Mouse (Mus musculus): Measurements from ENCODE around the gene Gm13283.
"Not testable (repeated sequence)": the region's sequence is repeated elsewhere in the genome, so short reads cannot be mapped to it uniquely, and the experiment has no call there.

Gene Gm13283

DNA sequence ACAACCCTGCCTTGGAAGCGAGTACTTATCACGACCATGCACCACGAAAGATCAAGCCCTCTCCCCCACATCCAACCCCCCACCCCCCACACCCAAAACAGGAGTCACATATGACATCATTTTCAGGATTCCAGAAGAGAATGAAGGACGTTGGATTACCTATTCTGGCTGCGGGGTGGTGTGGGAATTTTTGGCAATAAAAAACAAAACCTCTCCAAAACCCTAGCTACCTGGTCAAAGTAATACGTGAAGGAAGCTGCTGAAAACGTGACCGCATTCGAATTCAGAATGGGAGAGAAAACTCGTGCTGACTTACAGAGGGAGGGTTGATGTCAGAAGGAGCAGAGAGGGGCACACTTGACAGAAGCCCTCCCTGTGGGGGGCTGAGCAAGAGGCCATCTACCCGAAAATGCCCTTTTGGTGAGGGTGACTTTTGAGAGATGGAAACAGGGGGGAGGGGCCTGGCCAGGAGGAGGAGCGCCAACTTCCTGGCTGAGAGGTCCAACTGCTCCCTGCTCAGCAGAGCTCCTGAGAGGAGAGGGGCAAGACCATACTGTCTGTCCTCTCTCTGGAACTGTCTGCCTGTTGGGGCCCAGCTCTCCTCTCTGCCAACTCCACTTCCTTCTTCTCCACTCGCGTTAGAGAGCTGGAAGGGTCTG is at the start of gene Gm13283:
Gene Gm13283, plus strand, starts transcription at position 510 of the 659 bp plus-strand sequence.
- not testable (repeated sequence) for DNase-seq (ENCODE audit: extremely low spot score, low spot score)

DNA sequence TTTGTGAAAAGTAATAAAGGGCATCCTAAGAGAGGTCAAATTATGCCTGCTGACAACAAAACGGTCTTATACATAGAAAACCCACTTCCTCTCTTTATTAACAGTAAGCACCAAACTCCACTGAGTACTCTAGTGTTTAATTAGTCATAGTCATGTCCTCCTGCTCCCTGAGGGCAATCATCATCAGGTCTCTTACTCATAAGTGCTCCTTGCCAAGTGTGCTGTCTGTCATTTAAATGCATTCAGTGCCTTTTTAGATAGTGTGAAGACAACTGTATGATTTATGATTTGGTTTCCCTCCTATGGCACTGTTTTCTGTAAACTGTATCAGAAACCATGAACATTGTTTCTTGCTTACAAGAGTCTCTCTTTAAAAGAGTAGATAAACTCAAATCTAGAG is 45.6 kb upstream of the Gm13283 start:
- DNase-seq (ENCODE audit: extremely low spot score, low spot score) = no peak

DNA sequence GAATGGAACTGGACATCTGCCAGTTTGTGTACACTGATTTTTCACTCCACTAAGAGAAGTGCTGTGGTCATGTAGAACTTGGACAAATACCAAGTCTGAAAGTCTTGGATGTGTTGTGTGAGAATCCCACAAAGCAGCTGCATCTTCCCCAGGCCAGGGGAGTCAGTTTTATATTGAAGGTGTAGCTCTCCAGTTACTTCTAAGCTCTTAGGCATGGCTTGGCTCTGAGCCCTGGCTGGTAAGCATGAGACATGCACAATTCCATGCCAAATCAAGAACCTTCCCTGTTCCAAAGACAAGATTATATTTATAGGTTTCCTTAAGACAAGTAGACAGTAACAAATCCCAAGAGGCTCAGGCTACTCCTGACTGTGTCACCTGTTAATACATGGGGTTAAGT is 44.9 kb upstream of the Gm13283 start:
- no peak for DNase-seq (ENCODE audit: extremely low spot score, low spot score)

DNA sequence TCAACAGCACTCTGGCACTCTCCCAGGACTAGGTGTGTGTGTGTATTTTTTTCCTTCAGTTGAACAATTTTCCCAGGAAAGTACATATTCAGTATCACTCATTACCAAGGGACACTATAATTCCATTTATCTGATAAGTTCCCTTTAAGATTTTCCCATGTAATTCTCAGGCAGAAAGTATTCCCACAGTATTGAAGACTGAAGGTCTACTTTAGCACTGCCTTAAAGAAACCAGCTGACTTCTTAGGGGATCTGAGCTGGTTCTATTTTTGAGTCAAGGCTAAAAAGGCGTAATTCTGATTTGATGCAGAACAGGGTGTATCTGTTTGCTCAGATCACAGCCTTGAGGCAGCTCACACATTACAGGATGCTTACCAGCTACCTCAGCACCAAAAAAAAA is 41.2 kb upstream of the Gm13283 start:
- no peak for DNase-seq (ENCODE audit: extremely low spot score, low spot score)

DNA sequence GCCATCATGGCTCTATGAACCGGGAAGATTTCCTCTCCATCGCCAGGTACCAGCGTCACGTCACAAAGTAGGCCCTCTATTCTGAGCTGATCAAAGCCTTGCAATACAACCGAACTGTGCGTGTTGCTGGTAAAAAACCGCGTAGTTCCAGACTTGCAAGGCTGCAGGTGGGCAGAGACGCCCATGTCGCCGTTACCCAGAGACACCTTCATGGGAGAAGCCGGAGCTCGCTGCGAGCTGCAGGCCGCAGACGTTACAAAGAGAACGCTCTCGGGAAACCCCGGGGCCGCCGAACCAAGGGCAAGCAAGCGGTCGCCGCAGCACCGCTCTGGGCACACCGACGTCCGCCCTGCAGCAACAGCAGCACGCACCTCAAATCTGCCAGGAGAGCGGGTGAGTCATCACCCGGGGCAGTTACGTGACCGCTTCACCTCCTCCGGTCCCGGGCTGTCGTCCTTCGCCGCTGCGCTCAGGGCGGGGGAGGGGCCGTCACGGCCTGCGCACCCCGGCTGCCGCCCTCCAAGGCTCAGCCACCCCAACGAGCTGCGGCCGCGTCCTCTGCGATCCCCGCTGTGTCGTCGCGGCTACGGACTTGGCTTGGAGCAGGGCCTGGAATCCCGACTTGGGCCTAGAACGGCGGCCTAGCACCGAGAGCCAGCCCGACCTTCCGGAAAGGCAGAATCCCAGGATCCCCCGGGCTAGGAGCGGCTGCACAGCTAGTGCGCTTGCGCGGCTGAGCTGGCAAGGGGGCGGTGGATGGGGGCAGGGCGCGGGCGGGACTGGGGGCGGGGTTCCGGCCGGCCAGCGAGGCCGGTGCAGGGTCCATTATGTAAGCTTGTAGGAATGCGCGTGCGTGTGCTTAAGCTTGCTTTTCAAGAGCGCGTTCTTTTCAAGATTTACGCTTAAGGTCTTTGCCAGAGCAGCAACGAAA is 37.9 kb upstream of the Gm13283 start, which contains the start of the genes Gm26566 and Klhl9:
Gene Gm26566, plus strand, starts transcription at position 15 of the 931 bp plus-strand sequence.
Gene Klhl9, minus strand, starts transcription at position 675 of the 931 bp plus-strand sequence.
- peak; percentile 96 for DNase-seq (ENCODE audit: extremely low spot score, low spot score)

DNA sequence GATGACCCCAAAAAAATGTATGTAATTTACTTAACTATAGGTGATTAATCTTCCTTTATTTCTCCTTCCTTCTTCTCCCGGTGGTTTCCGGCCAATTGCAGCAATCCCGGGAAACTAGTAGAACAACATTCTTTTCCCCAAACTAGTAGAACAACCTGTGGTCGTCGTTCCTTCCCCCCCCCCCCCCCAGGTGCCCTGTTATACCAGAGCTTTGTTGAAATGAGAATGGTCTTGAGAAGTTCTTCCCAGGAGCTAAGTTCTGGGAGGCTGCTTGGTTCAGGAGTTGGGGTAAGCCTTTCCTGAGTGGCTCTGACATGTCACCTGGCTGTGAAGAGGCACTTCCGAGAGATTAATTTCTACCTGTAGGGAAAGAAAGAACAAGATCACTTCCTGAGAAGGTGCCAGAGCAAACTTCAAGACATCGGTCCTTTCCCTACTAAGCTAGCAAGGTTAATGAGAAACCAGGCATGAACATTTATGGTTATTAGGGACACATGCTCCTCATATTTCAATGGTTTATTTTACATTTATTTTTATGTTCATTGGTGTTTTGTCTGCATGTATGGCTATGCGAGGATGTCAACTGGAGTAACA is 36.3 kb upstream of the Gm13283 start:
- no peak for DNase-seq (ENCODE audit: extremely low spot score, low spot score)

DNA sequence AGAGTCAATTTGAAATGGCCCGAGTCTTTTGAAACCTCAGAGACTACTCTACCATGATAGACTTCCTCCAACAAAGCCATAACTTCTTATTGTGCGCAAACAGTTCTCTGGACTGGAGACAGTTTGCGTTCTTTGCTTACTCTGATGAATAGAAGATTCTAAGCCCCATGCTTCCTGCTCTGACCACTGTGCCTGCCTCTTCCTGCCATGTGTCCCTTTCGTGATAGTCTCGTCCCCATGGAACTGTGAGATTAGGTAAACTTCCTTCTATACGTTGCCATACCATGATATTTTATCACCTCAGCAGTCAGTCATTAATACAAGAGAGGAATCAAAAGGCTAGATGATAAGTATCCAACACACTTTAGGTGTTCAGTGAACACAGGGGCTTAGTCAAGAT is 33.2 kb upstream of the Gm13283 start:
- no peak for DNase-seq (ENCODE audit: extremely low spot score, low spot score)

DNA sequence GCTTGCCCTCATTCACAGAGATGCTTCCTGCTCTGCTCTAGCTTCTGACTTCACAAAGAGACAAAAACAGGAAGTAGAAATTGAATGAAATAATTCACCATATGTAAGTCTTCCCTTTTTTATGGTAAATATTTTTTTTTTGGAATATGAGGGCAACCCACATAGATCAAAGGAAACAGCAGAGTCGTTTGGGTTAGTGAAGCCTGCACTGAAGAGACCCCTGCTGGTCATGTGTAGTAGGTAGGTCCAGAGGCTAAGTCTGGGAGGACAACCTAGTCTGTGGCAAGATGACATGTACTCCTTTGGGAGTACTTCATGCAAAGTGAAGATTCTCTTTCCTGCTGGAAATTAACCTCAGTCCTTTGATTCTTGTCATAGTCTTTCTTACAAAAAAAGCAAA is 32.6 kb upstream of the Gm13283 start:
- DNase-seq (ENCODE audit: extremely low spot score, low spot score) = no peak

DNA sequence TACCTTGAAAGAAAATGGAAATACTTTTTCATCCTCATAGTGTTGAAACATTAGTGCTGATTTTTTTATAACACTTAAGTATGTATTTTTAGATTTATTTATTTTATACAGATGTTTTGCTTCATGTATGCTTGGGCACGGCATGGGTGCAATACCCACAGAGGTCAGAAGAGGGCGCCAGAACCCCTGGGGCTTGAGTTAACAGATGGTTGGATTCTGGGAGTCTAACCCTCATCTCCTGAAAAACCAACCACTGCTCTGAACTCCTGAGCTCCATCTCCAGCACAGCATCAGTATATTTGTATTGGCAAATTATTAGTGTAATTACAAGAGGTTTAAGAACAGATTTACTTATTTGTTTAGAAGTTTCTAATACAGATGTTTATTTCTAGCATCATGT is 21.4 kb upstream of the Gm13283 start:
- peak; percentile 83 for DNase-seq (ENCODE audit: extremely low spot score, low spot score)

DNA sequence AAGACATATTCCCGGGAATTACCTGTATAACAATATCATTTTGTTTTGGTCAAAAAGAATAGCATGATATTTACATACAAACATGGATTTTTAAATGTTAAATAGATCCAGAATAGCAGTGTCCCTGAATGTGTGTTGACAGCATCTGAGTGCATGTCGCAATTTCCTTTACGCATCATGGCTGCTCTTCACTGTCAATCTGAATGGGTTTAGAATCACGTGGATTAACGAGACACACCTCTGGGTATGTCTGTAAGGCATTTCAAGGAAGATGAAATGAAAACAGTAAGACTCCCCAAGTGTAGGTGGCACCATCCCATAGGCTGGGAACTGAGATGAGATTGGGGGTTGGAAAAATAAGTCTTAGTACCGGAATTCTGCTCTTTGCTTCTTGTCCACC is 20.9 kb upstream of the Gm13283 start:
- DNase-seq (ENCODE audit: extremely low spot score, low spot score) = no peak

DNA sequence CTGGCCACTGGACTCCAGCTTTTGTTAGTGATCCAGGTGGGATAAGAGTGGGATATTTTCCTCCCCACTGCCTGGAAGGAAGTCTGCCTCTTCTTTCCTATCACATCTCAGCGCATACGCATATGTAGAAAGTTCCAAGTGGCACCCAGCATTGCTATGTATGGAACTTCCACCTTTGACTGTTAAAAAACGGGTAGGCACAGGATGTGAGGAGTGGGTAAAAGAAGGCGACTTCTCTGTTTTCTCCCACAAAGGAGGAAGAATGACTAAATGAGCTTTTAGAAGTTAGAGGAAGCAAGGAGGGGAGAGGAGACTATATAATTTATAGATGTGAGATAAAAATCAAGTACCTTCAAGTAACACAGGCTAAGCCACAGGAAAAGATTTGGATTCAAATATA is 18.5 kb upstream of the Gm13283 start:
- DNase-seq (ENCODE audit: extremely low spot score, low spot score) = no peak

DNA sequence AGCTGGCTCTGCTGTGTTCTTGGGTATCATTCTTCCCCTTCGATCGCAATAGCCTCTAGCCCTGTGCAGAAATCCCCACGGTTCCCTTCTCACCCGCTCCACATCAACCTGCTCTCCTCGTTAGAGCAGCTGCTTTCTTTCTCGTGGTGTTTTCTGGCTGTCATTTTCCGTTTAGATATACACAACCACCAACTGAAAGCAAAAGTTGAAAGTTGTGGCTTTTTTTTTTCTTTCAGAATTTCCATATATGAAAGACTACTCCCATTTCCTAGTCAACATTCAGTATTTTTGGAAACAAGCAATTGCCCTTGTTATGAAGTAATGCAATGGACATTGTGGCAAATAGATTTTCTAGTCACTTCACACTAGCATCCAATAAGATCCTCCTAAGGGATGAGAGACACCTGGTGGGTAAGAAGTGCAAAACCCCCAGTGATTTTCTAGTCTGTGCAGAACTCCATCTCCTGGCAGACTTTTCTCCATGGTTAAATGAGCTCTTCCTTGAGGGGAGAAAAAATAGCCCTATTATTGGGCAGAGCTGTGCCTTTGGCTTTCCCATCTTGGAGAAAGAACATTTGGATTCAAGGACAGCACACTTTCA is 17.0 kb upstream of the Gm13283 start:
- DNase-seq (ENCODE audit: extremely low spot score, low spot score) = no peak

DNA sequence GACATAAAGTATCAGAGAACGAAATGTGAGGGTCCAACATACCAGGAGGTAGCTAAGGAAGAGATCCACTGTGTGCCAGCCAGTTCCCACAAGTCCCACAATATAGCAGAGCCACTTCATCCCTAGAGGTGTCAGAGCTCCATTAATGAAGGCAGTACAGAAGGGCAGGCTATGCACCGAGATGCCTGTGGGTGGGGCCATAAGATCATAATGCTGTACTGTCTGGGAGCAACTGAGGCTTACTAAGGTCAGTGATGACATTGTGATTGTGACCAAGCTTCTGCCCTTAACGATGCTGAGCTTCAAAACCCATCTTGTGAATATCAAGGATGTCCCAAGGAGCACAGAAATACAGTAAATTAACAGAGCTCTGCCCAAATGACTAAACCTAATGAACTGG is 15.7 kb upstream of the Gm13283 start:
- DNase-seq (ENCODE audit: extremely low spot score, low spot score) = no peak

DNA sequence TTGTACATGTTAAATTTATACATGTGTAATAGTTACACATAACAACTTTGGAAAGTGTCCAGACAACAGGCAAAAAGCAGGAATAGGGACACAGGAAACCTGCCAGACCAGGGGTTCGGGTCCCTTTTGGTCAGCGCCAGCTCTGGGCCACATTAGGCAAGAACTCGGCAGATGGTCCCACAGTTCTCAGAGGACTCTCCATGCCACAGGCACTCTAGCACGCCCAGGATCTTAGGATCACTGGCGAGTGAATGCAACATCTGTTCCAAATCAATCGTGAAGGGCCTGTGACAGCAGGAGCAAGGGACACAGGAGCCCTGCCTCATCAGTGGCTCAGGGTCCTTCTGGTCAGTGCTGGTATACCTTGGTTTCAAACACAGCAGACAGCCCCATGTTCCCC is 10.0 kb upstream of the Gm13283 start:
- no peak for DNase-seq (ENCODE audit: extremely low spot score, low spot score)

DNA sequence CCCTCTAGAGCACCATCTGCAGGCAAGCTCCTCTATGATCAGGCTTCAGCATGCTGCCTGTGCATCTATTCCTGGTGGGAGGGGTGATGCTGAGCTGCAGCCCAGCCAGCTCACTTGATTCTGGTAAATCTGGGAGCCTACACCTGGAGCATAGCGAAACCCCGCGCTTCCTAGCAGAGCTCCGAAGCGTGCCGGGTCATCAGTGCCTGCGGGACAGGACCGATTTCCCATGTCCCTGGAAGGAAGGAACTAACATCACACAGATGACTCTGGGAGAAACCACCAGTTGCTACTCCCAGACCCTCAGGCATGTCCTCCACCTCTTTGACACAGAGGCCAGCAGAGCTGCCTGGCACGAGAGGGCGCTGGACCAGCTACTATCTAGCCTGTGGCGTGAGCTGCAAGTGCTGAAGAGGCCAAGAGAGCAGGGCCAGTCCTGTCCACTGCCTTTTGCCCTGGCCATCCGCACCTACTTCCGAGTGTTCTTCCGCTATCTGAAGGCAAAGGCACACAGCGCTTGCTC is 5.0 kb upstream of the Gm13283 start, which contains the start of gene Gm13271:
Gene Gm13271, plus strand, starts transcription at position 51 of the 523 bp plus-strand sequence.
- not testable (repeated sequence) for DNase-seq (ENCODE audit: extremely low spot score, low spot score)

DNA sequence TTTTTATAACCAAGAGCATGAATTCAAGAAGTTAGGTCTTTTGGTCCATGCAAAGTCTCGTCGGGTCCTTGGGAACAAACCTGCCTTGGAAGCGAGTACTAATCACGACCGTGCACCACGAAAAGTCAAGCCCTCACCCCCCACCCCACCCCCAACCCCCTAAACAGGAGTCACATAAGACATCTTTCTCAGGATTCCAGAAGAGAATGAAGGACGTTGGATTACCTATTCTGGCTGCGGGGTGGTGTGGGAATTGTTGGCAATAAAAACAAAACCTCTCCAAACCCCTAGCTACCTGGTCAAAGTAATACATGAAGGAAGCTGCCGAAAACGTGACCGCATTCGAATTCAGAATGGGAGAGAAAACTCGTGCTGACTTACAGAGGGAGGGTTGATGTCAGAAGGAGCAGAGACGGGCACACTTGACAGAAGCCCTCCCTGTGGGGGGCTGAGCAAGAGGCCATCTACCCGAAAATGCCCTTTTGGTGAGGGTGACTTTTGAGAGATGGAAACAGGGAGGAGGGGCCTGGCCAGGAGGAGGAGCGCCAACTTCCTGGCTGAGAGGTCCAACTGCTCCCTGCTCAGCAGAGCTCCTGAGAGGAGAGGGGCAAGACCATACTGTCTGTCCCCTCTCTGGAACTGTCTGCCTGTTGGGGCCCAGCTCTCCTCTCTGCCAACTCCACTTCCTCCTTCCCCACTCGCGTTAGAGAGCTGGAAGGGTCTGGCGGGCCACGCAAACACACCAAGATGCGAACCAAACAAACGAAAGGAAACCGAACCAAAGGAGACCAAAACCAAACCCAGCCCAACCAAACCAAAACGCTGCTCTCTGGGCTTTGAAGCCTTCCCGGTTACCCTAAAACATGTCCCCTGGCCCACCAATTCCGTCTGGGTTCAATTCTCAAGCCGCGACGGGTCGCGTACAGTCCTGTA is 3.1 kb upstream of the Gm13283 start:
- DNase-seq (ENCODE audit: extremely low spot score, low spot score) = peak; percentile 65

DNA sequence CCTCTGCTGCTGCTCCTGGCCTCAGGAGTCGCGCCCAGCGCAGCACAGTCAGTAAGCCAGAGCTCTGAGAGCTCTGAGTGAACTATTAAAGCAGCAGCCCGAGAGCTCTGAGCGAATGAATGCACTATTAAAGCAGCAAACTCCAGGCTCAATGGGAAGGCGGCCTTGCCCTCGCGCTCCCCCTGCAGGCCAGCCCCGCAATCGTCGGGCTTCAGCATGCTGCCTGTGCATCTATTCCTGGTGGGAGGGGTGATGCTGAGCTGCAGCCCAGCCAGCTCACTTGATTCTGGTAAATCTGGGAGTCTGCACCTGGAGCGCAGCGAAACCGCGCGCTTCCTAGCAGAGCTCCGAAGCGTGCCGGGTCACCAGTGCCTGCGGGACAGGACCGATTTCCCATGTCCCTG is 2.3 kb upstream of the Gm13283 start:
- peak; percentile 83 for DNase-seq (ENCODE audit: extremely low spot score, low spot score)

DNA sequence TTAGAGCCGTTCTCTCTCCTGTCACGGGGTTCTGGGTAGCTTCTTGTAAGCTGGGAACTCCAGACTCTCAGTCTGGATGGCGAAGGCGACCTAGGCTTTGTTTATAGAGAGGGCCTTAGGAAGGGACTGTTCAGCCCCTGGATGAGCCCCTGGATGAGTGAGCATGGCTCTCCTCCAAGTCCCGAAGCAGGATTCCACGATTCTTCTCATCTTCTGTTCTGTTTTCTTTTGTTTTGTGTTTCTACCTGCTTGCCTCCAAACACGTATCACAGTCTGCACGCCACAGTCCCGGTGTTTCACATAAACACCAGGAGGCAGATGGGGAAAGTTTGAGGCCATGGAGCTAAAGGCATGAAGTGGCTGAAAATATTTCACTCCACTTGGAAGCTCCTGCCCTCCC is 1.2 kb upstream of the Gm13283 start:
- not testable (repeated sequence) for DNase-seq (ENCODE audit: extremely low spot score, low spot score)

DNA sequence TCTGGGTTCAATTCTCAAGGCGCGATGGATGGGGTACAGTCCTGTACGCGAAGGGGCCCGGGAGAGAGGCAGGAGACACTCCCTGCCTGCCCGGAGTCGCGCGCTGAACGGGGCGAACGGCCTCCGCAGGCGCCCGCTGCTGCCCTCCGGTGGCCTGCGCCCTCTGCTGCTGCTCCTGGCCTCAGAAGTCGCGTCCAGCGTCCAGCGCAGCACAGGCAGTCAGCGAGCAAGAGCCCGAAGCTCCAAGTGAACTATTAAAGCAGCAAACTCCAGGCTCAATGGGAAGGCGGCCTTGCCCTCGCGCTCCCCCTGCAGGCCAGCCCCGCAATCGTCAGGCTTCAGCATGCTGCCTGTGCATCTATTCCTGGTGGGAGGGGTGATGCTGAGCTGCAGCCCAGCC is 512 bp downstream of the Gm13283 start:
- peak; percentile 57 for DNase-seq (ENCODE audit: extremely low spot score, low spot score)

DNA sequence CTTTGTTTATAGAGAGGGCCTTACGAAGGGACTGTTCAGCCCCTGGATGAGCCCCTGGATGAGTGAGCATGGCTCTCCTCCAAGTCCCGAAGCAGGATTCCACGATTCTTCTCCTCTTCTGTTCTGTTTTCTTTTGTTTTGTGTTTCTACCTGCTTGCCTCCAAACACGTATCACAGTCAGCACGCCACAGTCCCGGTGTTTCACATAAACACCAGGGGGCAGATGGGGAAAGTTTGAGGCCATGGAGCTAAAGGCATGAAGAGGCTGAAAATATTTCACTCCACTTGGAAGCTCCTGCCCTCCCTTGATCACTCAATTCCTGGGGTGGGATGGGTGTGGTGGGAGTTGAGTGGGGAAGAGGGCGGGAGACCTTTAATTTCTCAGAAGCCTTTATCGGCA is 1.9 kb downstream of the Gm13283 start:
- not testable (repeated sequence) for DNase-seq (ENCODE audit: extremely low spot score, low spot score)

Measured in neural tube, embryonic 10.5 days (tissue).